Mouse (Mus musculus) gastrocnemius, postnatal 14 days (tissue): Measurements from ENCODE around the gene Myo1b. TPM values are rescaled to one million over a fixed set of nuclear protein-coding genes. Genes with fewer than 3 reads are reported as not detected.
"Not testable (repeated sequence)": the region's sequence is repeated elsewhere in the genome, so short reads cannot be mapped to it uniquely, and the experiment has no call there.

Experiments
- DNase-seq: peaks from one replicate; pipeline ENCODE4 v3.0.0; 2021; ENCODE audit warnings: mixed read lengths
- intact Hi-C: fragments of 180-260 bp; cut with DNase I; formaldehyde crosslinking; loops from one replicate; pipeline ENCODE4 v1.15.1; 2025; ENCODE audit warnings: low total_unique reads
- total RNA-seq, 2 experiments: library from RNA; stranded (reverse); gene quantifications; 2 replicates each; pipeline ENCODE4 v1.2.3; 2021

The Myo1b gene
- total RNA-seq, 2 experiments from 2014 or later, result 26.0 to 28.2 TPM

DNA sequence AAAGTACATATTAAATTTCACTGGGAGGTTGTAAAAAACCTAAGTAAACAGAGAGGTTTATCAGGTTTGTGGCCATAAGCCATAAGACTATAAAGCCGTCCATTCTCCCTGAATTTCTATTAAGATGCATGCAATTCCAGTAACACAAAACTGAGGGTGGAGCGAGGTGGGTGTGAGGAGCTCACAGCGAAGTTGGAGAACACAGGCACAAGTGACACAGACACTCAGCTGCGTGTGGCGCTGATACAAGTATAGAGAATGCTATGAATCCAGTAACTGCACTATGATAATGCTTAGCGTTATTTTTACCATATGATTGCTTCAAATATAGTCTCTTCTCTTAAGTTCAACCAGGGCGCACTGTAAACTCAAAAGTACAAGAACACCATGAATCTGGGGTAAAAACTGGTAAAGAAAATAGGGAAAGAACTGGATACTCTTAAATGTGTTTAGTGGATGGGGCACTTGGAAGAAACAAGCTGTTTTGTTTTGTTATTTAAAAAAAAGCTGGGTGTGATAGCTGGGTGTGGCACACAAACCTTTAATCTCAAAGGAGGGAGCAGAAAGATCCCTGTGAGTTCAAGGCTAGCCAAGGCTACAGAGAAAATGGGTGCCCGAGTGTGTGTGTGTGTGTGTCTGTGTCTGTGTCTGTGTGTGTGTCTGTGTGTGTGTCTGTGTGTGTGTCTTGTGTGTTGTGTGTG lies 9.5 kb downstream of the Myo1b start:
- intact Hi-C loops, result no loop called here
- no peak for DNase-seq

DNA sequence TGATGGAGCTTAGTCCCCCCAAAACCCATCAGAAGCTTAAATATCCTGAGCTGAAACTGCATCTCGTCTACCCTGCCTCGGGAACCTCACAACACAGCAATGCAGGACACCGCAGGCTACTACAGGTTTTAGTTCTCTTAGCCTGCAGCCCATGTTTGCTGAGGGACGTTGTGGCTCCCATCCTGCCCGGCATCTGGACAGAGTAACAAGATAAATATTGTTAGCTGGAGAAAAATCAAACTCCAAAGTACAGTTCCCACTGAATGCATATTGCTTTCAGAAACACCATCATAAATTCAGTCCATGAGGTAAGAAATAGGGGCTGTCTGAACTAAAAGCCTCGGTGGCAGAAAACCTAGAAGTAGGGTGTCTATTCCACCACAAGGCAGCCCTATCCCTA lies 10.8 kb downstream of the Myo1b start:
- DNase-seq, result no peak
- intact Hi-C loops, result no loop called here

DNA sequence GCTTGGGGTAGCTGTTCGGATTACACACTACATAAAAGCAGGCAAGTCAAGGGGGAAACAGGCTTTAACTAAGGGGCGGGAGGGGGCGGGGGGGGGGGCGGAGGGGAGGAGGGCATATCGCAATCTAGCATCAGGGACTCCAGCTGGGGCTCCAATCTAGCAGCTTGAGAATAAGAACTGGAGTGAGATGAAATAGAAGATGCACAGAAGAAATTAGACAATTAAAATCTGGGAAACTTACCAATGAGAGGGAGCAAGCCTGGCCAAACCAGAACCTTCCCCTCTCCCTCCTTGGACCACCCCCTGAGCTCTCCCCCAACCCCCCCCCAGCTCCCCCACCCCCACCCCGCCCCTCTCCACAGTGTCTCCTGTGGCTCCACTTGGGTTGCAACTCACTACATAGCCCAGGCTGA lies 18.7 kb downstream of the Myo1b start:
- no peak for DNase-seq
- intact Hi-C loops, result no loop called here

DNA sequence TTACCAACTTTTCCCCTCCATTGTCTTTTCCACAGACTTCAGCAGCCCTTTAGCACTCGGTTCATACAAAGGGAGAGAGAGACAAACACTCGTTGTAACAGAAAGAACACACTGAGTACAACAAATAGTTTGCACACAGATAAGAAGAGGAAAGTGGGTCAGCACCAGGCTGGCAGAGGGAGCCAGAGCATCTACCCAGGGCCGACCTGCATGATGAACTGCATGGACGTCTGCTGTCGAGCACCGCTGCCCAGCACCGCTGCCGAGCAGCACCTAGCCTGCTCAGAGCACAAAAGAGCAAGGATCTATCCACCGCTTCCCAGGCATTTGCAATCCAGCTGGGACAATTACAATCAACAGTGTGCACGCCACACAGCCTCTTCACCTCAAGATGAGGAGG lies 19.9 kb downstream of the Myo1b start:
- DNase-seq, result no peak
- intact Hi-C loops, result no loop called here

DNA sequence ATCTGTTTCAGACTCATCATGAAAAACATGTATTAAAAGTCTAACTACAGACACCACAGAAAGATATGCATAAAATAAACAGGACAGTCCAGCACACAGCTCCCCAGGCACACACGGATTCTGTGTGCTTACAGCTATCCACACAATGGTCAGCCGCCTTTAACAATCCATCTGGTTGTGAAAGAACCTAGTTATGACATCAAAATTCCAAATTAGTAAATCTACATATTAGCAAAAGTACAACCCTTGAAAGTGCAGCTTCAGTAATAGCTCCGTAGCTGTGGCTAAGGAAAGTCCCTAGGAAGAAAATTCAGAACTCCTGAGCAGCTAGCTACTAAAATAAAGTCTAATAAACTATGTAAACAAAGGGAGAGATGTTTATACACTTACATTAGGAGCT lies 21.1 kb downstream of the Myo1b start:
- DNase-seq, result no peak
- intact Hi-C loops, result no loop called here

DNA sequence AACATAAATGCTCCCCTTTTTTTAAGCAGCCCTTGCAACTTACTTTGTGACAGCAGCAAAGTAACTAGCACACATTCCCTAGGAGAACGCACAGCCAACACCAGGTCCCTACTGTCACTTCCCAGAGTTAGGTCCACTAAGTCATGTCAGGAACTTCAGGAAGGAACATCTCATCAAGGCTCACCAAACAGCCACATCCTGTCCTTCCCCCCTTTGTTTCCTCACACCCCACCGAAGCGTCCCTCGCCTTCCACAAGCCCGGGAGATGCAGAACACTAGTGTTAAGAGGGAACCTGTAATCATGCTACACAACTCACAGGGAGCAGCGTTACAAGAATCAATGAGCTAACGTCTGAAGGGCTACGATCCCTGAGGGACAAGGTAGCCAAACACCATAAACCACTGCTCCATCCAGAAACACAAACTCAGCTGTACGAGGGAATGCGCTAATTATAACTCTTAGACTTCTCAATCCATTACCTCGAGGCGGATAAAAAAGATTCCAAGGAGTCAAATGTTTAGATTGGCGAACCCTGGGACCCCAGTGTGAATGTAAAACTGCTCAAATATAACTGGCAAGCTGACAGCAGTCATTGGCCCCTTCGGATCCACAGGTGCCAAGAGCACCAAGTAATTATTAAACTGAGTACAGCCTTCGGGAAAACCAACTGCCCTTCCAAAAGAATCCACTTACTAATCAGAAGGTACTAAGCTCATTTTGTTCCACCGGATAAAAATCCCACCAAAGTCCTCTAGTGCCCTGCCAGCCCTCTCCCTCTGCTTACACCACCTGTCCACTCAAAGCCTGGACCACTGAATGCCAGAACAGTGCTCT lies 22.1 kb downstream of the Myo1b start:
- intact Hi-C loops, result no loop called here
- no peak for DNase-seq

DNA sequence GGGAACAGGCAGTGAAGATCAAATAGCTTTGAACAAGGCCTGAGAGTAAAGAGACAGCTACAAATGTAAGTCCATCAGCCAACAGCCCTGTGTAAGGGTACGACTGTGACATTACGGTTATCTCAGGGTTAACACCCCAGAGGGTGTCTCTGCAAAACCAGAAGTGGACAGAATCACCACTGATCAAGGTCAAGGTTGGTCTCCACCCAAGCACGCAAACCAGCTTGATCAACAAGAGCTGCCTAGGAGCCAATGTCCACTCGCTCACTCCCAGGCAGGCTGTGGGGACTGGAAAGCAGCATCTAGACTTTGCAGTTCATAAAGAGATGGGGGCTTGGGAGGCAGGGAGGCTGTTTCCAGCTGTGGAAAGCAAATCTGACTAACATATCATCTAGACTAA lies 23.9 kb downstream of the Myo1b start:
- DNase-seq, result no peak
- intact Hi-C loops, result no loop called here

DNA sequence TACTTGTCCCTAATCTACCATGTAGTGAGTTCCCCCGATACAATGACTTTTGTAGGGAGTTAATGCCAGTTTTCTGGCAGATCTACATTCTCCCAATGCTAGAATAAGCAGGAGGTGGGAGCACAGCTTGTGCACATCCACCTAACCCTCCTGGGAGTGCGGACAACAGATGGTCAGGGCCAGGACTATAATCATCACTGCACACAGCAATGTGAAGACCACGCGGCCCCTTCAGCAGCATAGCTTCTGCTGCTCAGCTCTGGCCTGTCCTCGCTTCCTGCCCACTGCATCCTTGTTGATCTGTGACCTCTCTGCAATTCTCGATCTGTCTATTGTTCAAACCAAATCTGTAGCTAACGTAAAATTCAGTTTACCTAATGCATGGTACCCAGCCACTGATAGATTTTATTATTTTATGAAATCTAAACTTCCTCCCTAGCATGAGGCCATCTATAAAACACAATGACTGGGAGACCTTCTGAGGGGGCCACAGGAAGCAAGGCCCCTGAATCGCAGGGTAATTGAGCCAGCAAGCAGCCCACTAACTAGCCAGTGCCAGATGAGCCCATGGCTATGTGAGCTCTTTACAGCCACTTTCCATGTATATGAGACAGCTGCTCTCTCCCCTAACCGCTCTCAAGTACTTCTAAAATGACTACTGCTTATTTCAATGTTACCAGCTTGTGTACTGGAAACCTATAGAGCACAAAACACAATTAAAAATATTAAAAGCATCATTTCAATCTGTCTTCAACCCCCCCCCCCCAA lies 27.6 kb downstream of the Myo1b start:
- DNase-seq, result no peak
- intact Hi-C loops, result no loop called here

DNA sequence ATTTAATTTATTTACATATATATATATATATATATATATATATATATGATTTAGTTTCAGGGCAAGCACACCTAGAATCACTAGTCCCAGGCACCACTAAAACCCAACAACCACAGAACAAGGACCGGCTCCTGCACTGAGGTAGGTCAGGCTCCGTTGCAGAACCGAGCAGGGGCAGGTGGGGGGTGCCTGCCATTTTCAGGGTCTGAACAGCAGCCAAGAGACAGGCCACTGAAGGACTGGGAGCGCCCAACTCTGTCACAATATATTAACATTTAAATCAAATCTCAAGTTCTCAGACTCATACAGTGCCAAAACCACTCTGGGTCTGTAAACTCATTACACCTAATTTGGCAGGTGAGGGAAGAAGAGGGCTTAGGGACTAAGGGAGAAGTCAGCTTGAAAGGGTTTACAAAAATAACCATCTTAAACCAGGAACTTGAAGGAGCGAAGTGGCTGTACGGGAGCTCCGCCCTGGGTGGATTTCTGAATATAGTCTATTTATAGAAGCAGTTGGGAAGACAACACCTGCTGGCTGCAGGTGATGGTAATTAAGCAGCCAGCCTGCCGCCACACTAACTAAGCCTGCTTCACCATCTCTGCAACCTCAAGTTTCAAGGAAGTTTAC lies 30.4 kb downstream of the Myo1b start:
- intact Hi-C loops, result no loop called here
- no peak for DNase-seq

DNA sequence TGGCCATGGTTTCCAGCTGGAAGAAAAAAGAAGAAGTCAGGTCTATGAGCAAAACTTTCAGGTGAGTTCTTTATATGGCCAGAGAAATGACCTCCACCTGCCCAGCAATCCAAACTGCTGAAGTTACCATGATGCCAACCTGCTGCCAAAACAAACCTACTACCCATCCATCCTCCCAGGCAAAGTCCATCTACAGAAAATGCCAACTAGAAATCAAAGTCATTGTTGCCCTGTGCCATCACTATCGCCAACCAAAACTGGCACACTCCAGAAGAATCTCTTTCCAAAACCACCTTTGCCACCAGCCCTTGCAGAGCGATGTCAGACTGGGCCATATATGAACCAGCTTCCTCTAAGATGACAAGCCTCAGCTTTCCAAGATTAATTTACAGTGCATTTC lies 32.7 kb downstream of the Myo1b start:
- intact Hi-C loops, result no loop called here
- no peak for DNase-seq

DNA sequence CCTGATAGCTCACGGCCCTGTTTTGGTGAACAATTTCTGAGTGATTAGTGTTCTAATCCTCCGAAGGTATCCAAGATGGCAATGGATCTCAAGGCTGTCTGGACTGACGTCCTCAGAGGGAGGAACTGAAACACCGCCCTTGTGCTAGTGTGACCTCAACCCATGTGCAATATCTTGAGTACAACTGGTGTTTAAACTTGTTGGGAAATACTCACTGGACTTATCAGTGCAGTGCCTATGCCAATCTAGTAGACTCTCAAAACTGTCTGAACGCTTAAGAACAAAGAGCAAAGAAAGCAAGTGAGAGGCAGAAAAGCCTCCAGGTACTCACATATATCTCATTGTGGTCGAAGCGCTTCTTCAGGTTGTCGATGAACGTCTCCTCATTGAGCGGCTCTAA lies 33.1 kb downstream of the Myo1b start:
- no peak for DNase-seq
- intact Hi-C loops, result no loop called here

DNA sequence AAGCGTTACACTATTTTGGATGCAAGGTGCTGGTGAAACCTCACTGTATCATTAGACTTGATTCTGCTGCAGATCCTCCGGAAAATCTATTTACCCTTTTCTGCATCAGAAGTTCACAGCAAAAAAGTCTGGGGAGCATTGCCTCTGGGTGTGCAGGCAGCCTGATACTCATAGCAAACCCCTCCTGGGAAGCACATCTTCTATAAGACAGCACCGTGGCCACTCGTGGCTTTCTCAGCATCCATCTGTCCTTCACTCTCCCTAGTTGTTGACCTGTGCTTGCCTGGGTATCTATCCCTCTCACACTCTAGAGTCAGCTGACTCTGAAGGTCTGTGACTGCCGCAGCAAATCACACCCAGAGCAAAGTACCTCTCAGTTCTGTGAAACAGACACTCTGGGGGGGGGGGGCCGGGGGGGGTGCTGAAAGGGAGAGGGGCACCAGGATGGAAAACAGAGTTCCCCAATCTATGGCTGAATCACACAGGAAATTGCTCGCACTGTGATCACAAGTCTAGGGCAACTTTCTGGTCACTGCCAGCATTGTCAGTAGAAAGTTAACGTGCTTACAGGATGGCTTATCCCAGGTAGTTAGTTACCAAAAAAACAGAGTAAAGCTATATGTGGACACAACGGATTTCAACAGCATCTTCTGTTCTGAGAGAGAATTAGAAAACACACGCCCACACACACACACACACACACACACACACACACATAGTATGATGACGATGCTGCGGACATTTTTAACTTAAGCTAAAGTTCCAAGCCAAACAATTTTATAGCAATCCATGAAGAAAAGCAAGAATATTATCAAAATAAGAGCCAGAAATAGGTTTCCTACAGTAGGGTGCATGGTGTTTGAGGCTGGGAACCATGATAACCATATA lies 35.7 kb downstream of the Myo1b start:
- no peak for DNase-seq
- intact Hi-C loops, result no loop called here

DNA sequence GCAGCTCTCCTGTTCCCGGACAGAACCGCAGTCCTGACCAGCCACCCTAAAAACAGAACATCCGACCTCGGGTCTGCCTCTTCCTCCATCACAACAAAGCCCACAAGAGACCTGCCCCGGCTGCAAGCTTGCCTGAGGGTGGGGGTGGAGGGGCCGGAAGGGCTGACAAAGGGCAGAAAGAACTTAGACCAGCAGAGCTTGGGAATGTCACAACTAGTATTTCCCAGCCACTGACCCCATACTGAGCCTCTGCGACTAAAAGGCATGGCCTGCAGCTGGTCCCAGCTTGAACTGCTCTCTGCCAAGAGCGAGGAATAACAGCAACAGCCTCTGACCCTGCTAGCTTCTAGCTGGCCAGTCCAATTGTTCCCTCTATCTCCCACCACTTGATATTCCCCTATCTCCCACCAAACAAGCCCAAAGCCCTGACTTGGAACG lies 36.5 kb downstream of the Myo1b start:
- peak; percentile 23 for DNase-seq
- intact Hi-C loops, result no loop called here

DNA sequence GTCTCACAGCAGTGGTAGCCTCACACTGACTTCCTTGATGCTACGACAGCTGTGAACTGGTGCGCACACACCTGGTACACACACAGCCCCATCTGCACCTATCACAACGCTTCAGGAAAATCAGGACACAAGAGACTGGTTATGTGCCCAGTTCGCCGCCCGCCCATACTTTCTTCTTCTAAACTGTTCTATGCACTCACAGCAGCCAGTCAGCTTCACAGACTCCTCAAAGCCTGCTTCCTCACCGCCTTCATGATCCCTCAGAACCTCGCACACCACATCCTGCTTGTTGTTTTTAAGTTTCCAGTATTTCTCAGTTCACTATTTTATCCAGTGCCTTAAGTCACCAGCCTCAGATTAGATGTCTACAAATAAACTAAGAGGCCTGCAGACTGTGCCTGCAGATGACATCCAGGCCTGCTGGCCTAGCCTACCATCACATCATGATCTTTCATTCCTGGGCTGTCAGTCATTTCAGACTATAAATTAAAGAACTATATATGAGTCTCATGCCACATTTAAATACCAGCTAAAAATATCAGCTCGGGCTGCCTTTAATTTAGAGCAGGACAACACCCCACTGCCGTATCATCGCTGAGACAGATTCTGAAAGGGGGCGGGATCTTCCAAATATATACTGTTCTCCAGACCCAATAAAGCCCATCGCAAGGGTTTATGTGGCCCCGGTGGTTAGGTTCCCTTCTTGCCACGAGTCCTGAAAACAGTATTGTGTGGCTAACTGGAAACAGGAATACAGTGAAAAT lies 40.2 kb downstream of the Myo1b start:
- no peak for DNase-seq
- intact Hi-C loops, result no loop called here

DNA sequence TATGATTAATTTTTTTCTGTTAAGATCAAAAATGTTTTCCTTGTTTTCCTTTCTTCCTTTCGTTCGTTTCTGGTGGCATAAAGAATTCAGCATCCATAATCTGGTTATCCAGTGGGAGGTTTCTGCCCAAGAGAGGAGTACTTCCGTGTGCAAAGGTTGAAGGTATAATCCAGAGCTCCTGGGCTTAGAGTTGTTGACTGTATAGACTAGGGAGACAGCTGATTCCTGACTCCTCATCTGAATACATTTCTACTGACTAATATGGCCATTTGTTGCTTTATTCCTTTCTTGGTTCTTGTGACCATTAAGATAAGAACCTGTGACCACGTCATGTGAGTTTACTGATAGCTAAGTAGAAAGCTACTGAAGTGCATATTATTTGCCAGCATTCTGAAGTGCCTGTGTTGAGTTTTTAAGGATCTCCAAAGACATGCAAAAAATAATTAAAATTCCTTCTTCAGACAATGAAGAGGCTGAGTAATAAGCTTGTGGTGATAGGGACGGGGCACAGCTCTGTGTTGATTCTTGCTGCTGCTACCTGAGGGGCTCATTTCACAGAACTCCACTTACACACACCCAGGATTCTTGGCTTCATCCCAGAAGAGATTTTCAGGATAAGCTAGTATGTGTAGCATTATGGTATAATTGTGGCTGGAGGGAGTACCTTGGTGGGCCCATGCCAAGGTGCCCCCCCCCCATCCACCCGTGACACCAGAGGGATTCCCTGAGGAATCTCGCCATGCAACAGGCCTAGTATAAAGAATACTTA lies 43.2 kb downstream of the Myo1b start:
- intact Hi-C loops, result no loop called here
- no peak for DNase-seq

DNA sequence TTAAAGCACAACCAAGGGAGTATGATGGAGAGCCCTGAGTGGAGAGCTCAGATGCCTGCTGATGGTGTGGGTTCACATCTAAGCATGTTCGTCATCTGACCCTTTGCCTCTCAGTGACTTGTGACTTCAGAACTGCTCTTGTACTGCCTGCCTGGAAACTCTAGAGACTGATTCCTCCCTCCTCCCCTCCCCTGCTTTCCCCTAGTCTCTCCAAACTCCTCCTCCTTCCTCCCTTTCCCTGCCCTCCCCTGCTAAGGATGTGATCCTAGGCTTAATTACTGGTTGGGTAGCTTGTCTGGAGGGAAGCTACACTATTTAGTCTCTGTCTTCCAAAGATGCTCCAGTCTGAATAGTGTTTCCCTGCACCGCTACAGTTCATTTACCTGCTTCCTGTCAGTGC lies 44.6 kb downstream of the Myo1b start:
- DNase-seq, intact Hi-C loops: not testable (repeated sequence)

DNA sequence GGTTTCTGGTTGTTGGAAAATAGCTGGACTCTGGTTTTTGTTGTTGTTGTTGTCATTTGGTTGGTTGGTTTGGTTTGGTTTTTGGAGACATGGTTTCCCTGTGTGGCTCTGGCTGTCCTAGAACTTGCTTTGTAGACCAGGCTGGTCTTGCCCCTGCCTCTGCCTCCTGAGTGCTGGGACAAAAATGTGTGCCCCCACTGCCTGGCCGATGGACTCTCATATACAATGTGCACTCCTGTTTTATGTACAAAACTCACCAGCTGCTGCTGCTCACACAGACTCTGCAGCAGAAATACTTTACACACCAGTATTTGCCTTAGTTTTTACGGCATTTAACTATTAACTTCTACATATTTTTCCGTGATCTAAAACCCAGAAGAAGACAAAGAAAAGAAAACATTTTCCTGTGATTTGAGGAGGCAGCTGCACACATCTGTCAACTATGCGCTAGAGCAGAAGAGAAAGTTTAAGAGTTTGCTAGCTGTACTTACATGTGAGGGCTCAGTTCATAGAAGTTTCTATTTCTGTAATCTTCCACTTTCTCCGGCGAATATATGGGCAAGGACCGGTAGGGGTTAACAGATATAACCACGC lies 52.9 kb downstream of the Myo1b start:
- DNase-seq, result no peak
- intact Hi-C loops, result no loop called here
